25 mouse cellular contexts compared by ENCODE assay signal in genomic region chr16:81285882-81286281, GRCm38 (mm10).
DNase-seq lines count a peak whose midpoint lies in the region; ATAC-seq and TF ChIP-seq lines count a peak whose summit lies in the region.
"Had no signal": no experiment of that assay in that cellular context is flagged by ENCODE, and none has a peak within 500 bp of the region (broad histone marks: within the 10 kb centered on the region; RNA-seq: fewer than 3 reads in every experiment).

No protein-coding gene starts in this region.

- no peak overlapping the region for H3K4me2 ChIP-seq in forebrain, embryonic 11.5 days (ENCODE audit: low read depth, low read length, severe bottlenecking)
- H3K4me2 ChIP-seq in forebrain, postnatal 0 days (ENCODE audit: low read depth), result no peak overlapping the region
- no peak overlapping the region for H3K4me2 ChIP-seq in hindbrain, embryonic 13.5 days
- no peak overlapping the region for H3K4me2 ChIP-seq in hindbrain, embryonic 12.5 days (replicated peaks)
- H3K4me2 ChIP-seq in midbrain, embryonic 11.5 days, result no peak overlapping the region
- no peak overlapping the region for H3K4me2 ChIP-seq in midbrain, embryonic 13.5 days (replicated peaks)
- no peak overlapping the region for H3K4me2 ChIP-seq in midbrain, embryonic 16.5 days (ENCODE audit: low read length)
- H3K4me2 ChIP-seq: embryonic facial prominence, embryonic 13.5 days; heart, embryonic 12.5 days; heart, embryonic 15.5 days had no signal

- no peak overlapping the region for H3K9ac ChIP-seq in forebrain, embryonic 11.5 days (ENCODE audit: low read length)
- H3K9ac ChIP-seq in forebrain, postnatal 0 days, result no peak overlapping the region
- H3K9ac ChIP-seq in hindbrain, embryonic 13.5 days, result no peak overlapping the region
- no peak overlapping the region for H3K9ac ChIP-seq in hindbrain, embryonic 12.5 days
- no peak overlapping the region for H3K9ac ChIP-seq in midbrain, embryonic 11.5 days (ENCODE audit: low read length)
- no peak overlapping the region for H3K9ac ChIP-seq in midbrain, embryonic 13.5 days (replicated peaks)
- no peak overlapping the region for H3K9ac ChIP-seq in midbrain, embryonic 16.5 days (ENCODE audit: low read depth, low read length)
- H3K9ac ChIP-seq: embryonic facial prominence, embryonic 13.5 days; heart, embryonic 12.5 days; heart, embryonic 15.5 days had no signal

- no peaks in the 10 kb centered on the region for H3K36me3 ChIP-seq in forebrain, embryonic 11.5 days (ENCODE audit: control insufficient read depth, insufficient read depth, low read length)
- H3K36me3 ChIP-seq in forebrain, postnatal 0 days (ENCODE audit: insufficient read depth), result no peaks in the 10 kb centered on the region
- H3K36me3 ChIP-seq in hindbrain, embryonic 13.5 days, result no peaks in the 10 kb centered on the region
- no peaks in the 10 kb centered on the region for H3K36me3 ChIP-seq in hindbrain, embryonic 12.5 days
- H3K36me3 ChIP-seq in midbrain, embryonic 11.5 days (ENCODE audit: control insufficient read depth, insufficient read depth, low read length), result no peaks in the 10 kb centered on the region
- H3K36me3 ChIP-seq in midbrain, embryonic 13.5 days, result no peaks in the 10 kb centered on the region
- no peaks in the 10 kb centered on the region for H3K36me3 ChIP-seq in midbrain, embryonic 16.5 days (ENCODE audit: control insufficient read depth, insufficient read depth, low read length)
- H3K36me3 ChIP-seq in midbrain, embryonic 10.5 days, result no peaks in the 10 kb centered on the region
- H3K36me3 ChIP-seq: embryonic facial prominence, embryonic 10.5 days; embryonic facial prominence, embryonic 13.5 days; heart, embryonic 12.5 days; heart, embryonic 15.5 days had no signal

- no peak overlapping the region for H3K27ac ChIP-seq in forebrain, embryonic 11.5 days (ENCODE audit: low read depth, low read length)
- no peak overlapping the region for H3K27ac ChIP-seq in forebrain, postnatal 0 days (ENCODE audit: low read depth, low read length)
- no peak overlapping the region for H3K27ac ChIP-seq in hindbrain, embryonic 13.5 days
- H3K27ac ChIP-seq in hindbrain, embryonic 12.5 days, result no peak overlapping the region
- no peak overlapping the region for H3K27ac ChIP-seq in midbrain, embryonic 11.5 days (ENCODE audit: low read depth, low read length)
- no peak overlapping the region for H3K27ac ChIP-seq in midbrain, embryonic 13.5 days
- no peak overlapping the region for H3K27ac ChIP-seq in midbrain, embryonic 16.5 days (ENCODE audit: low read length)
- no peak overlapping the region for H3K27ac ChIP-seq in midbrain, embryonic 10.5 days (replicated peaks)
- H3K27ac ChIP-seq: embryonic facial prominence, embryonic 10.5 days; embryonic facial prominence, embryonic 13.5 days; heart, embryonic 15.5 days had no signal

- no peak overlapping the region for H3K4me3 ChIP-seq in forebrain, embryonic 11.5 days (ENCODE audit: low read depth, low read length)
- H3K4me3 ChIP-seq in forebrain, postnatal 0 days (ENCODE audit: low read depth, low read length), result no peak overlapping the region
- no peak overlapping the region for H3K4me3 ChIP-seq in hindbrain, embryonic 13.5 days
- no peak overlapping the region for H3K4me3 ChIP-seq in hindbrain, embryonic 12.5 days
- no peak overlapping the region for H3K4me3 ChIP-seq in midbrain, embryonic 11.5 days (ENCODE audit: low read depth, low read length)
- no peak overlapping the region for H3K4me3 ChIP-seq in midbrain, embryonic 13.5 days (replicated peaks)
- H3K4me3 ChIP-seq in midbrain, embryonic 16.5 days (ENCODE audit: low read depth, low read length), result no peak overlapping the region
- no peak overlapping the region for H3K4me3 ChIP-seq in midbrain, embryonic 10.5 days
- H3K4me3 ChIP-seq: embryonic facial prominence, embryonic 10.5 days; embryonic facial prominence, embryonic 13.5 days; erythroblast, embryonic 14.5 days; heart, embryonic 12.5 days; heart, embryonic 15.5 days had no signal

- H3K27me3 ChIP-seq in forebrain, embryonic 11.5 days (ENCODE audit: control insufficient read depth, insufficient read depth, low read length), result no peaks in the 10 kb centered on the region
- no peaks in the 10 kb centered on the region for H3K27me3 ChIP-seq in forebrain, postnatal 0 days (ENCODE audit: insufficient read depth, low read length)
- no peaks in the 10 kb centered on the region for H3K27me3 ChIP-seq in hindbrain, embryonic 13.5 days
- H3K27me3 ChIP-seq in hindbrain, embryonic 12.5 days, result no peaks in the 10 kb centered on the region
- no peaks in the 10 kb centered on the region for H3K27me3 ChIP-seq in midbrain, embryonic 11.5 days (ENCODE audit: control insufficient read depth, insufficient read depth, low read length)
- H3K27me3 ChIP-seq in midbrain, embryonic 13.5 days, result no peaks in the 10 kb centered on the region
- no peaks in the 10 kb centered on the region for H3K27me3 ChIP-seq in midbrain, embryonic 16.5 days (ENCODE audit: control insufficient read depth, insufficient read depth, low read depth, low read length)
- H3K27me3 ChIP-seq in midbrain, embryonic 10.5 days (ENCODE audit: low read depth, poor library complexity, severe bottlenecking), result no peaks in the 10 kb centered on the region
- H3K27me3 ChIP-seq: embryonic facial prominence, embryonic 13.5 days; heart, embryonic 12.5 days; heart, embryonic 15.5 days had no signal

- ATAC-seq in forebrain, embryonic 11.5 days (replicated peaks; ENCODE audit: low FRiP score), result 0 out of 2 replicates have a peak, but pooled peaks have one; percentile 47
- ATAC-seq in forebrain, postnatal 0 days, result no peak
- 0 out of 2 replicates have a peak, but pooled peaks have one; percentile 44 for ATAC-seq in hindbrain, embryonic 13.5 days (ENCODE audit: low FRiP score)
- ATAC-seq in hindbrain, embryonic 12.5 days (ENCODE audit: low FRiP score), result no peak
- ATAC-seq in midbrain, embryonic 11.5 days (ENCODE audit: low FRiP score), result peak; percentile 51; the same call in 1 of the 2 replicates
- no peak for ATAC-seq in midbrain, embryonic 13.5 days
- peak; percentile 59; the same call in 1 of the 2 replicates for ATAC-seq in midbrain, embryonic 16.5 days
- ATAC-seq: activated CD4-positive, CD25-positive, alpha-beta regulatory T cell, adult 4 months; inflammation-experienced regulatory T-cells, adult 6 months had no signal

- 83% methylated on average over 2 of the region's 2 CpGs for WGBS in forebrain, embryonic 11.5 days
- 62% methylated on average over 2 of the region's 2 CpGs for WGBS in forebrain, postnatal 0 days
- 88% methylated on average over 2 of the region's 2 CpGs for WGBS in hindbrain, embryonic 13.5 days
- 86% methylated on average over 2 of the region's 2 CpGs for WGBS in hindbrain, embryonic 12.5 days
- WGBS in midbrain, embryonic 11.5 days, result 86% methylated on average over 2 of the region's 2 CpGs
- 67% methylated on average over 2 of the region's 2 CpGs for WGBS in midbrain, embryonic 13.5 days
- 54% methylated on average over 2 of the region's 2 CpGs for WGBS in midbrain, embryonic 16.5 days
- WGBS in midbrain, embryonic 10.5 days, result 96% methylated on average over 2 of the region's 2 CpGs

- DNase-seq in forebrain, embryonic 11.5 days (ENCODE audit: low spot score), result no peak
- DNase-seq in forebrain, postnatal 0 days, result no peak
- DNase-seq in midbrain, embryonic 11.5 days (ENCODE audit: low spot score, missing footprints), result no peak
- DNase-seq in midbrain, embryonic 10.5 days (ENCODE audit: low spot score), result no peak
- DNase-seq: adrenal gland, adult 8-10 months; adrenal gland, postnatal 25 days; cerebellum, adult 11-12 months; cerebellum, adult 8-10 months; cerebellum, postnatal 36 days; embryo, embryonic 11 days; gastrocnemius, postnatal 25 days; heart, adult 18-20 months; heart, postnatal 10 days; heart, postnatal 36 days had no signal

- no peaks in the 10 kb centered on the region for H3K4me1 ChIP-seq in forebrain, embryonic 11.5 days (replicated peaks; ENCODE audit: control insufficient read depth, insufficient read depth, low read length)
- H3K4me1 ChIP-seq in forebrain, postnatal 0 days (ENCODE audit: insufficient read depth), result no peaks in the 10 kb centered on the region
- no peaks in the 10 kb centered on the region for H3K4me1 ChIP-seq in hindbrain, embryonic 13.5 days (replicated peaks)
- no peaks in the 10 kb centered on the region for H3K4me1 ChIP-seq in hindbrain, embryonic 12.5 days
- H3K4me1 ChIP-seq in midbrain, embryonic 11.5 days (ENCODE audit: control insufficient read depth, insufficient read depth, low read length), result no peaks in the 10 kb centered on the region
- H3K4me1 ChIP-seq in midbrain, embryonic 13.5 days (replicated peaks), result 0 out of 2 replicates have a peak, but pooled peaks cover 3% of the 10 kb centered on the region
- no peaks in the 10 kb centered on the region for H3K4me1 ChIP-seq in midbrain, embryonic 16.5 days (ENCODE audit: control insufficient read depth, insufficient read depth, low read length)
- no peaks in the 10 kb centered on the region for H3K4me1 ChIP-seq in midbrain, embryonic 10.5 days
- H3K4me1 ChIP-seq: embryonic facial prominence, embryonic 10.5 days; embryonic facial prominence, embryonic 13.5 days; heart, embryonic 12.5 days; heart, embryonic 15.5 days had no signal

- TF ChIP-seq CTCF in forebrain, postnatal 0 days (IDR thresholded peaks at IDR 0.05; ENCODE audit: low read depth), result no peak

- H3K9me3 ChIP-seq in forebrain, embryonic 11.5 days (ENCODE audit: control insufficient read depth, low read length), result no peaks in the 10 kb centered on the region
- no peaks in the 10 kb centered on the region for H3K9me3 ChIP-seq in forebrain, postnatal 0 days (ENCODE audit: low read length)
- no peaks in the 10 kb centered on the region for H3K9me3 ChIP-seq in hindbrain, embryonic 13.5 days
- H3K9me3 ChIP-seq in hindbrain, embryonic 12.5 days (replicated peaks), result no peaks in the 10 kb centered on the region
- no peaks in the 10 kb centered on the region for H3K9me3 ChIP-seq in midbrain, embryonic 11.5 days (ENCODE audit: control insufficient read depth, low read length)
- no peaks in the 10 kb centered on the region for H3K9me3 ChIP-seq in midbrain, embryonic 13.5 days
- H3K9me3 ChIP-seq in midbrain, embryonic 16.5 days (replicated peaks; ENCODE audit: control insufficient read depth, low read length, poor library complexity, severe bottlenecking), result no peaks in the 10 kb centered on the region
- no peaks in the 10 kb centered on the region for H3K9me3 ChIP-seq in midbrain, embryonic 10.5 days (replicated peaks)
- H3K9me3 ChIP-seq: embryonic facial prominence, embryonic 10.5 days; embryonic facial prominence, embryonic 13.5 days; heart, embryonic 12.5 days; heart, embryonic 15.5 days had no signal

Comparison
In these comparisons a context has a peak if more than half of its experiments do, and no peak if none do; other contexts are left out.
1. ATAC-seq: peak in forebrain, embryonic 11.5 days (single experiment), hindbrain, embryonic 13.5 days (single experiment), midbrain, embryonic 11.5 days (single experiment) and midbrain, embryonic 16.5 days (single experiment); none in forebrain, postnatal 0 days (single experiment), hindbrain, embryonic 12.5 days (single experiment) and midbrain, embryonic 13.5 days (single experiment).